8 mouse cellular contexts compared by ENCODE assay signal in the genomic region with DNA sequence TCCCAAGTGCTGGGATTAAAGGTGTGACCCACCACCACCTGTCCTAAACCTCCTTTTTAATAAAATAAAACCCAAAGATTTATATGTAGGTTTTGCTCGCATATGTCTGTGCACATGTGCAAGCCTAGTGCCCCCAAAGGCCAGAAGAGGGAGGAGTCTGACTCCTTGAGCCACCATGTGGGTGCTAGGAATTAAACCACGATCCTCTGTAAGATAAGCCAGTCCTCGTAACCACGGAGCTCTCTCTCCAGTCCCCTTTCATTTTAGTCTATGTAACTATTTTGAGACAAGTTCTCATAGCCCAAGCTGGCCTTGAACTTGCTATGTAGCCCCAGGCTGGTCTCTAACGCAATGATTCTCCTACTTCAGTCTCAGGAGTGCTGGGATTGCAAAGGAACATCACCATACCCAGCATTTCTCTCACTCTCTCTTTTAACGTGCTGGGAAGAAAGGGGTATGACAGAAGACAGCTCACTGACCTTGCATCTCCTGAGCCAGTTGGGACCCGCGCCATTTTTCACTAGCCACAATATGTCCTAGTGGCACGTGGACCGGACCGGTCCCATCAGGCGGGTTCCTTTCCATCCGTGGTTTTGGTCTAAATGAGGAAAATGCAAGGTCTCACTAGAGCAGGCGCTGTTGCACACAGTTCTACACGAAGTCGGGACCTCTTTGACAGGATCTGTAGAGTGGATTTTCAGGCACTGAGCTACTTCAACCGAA. TPM values are rescaled to one million over a fixed set of nuclear protein-coding genes. Genes with fewer than 3 reads are reported as not detected.
DNase-seq lines count a peak whose midpoint lies in the region; ATAC-seq and TF ChIP-seq lines count a peak whose summit lies in the region.

No protein-coding gene starts in this region.

- H3K9me3 ChIP-seq in lung, postnatal 0 days (ENCODE audit: low read length) = no peaks in the 10 kb centered on the region
- H3K9me3 ChIP-seq in forebrain, embryonic 12.5 days = no peaks in the 10 kb centered on the region
- H3K9me3 ChIP-seq in intestine, postnatal 0 days (ENCODE audit: control insufficient read depth) = no peaks in the 10 kb centered on the region

- H3K4me2 ChIP-seq in lung, postnatal 0 days (replicated peaks; ENCODE audit: low read depth, low read length) = peak overlapping the region; percentile 59
- H3K4me2 ChIP-seq in forebrain, embryonic 12.5 days = peak overlapping the region; percentile 81
- peak overlapping the region; percentile 71 for H3K4me2 ChIP-seq in intestine, postnatal 0 days (replicated peaks; ENCODE audit: low read depth)
- peak overlapping the region; percentile 97 for H3K4me2 ChIP-seq in myocyte (ENCODE audit: low read depth)

- ATAC-seq in lung, postnatal 0 days = no peak
- peak; percentile 16; the same call in 1 of the 2 replicates for ATAC-seq in forebrain, embryonic 12.5 days (ENCODE audit: low FRiP score)
- 0 out of 2 replicates have a peak, but pooled peaks have one; percentile 11 for ATAC-seq in intestine, postnatal 0 days

- H3K79me2 ChIP-seq in myocyte (ENCODE audit: control insufficient read depth, insufficient read depth) = peaks cover 5% of the 10 kb centered on the region

- DNase-seq in lung, postnatal 0 days (ENCODE audit: low spot score) = no peak
- no peak for DNase-seq in lung, postnatal 36 days
- DNase-seq in c-Kit-negative CD71-positive TER-119-positive erythroid progenitor cells, embryonic 14.5 days (ENCODE audit: low read depth, low spot score) = peak; percentile 22
- no peak for DNase-seq in spleen, adult 12 weeks (ENCODE audit: low spot score)
- DNase-seq in adrenal gland, adult 8-10 months = no peak

- no peak overlapping the region for H3ac ChIP-seq in myocyte (ENCODE audit: control insufficient read depth, insufficient read length)

- no peak for TF ChIP-seq EP300 in lung, postnatal 0 days (IDR thresholded peaks at IDR 0.05)

- 0 out of 2 replicates have a peak, but pooled peaks cover 4% of the 10 kb centered on the region for H3K36me3 ChIP-seq in lung, postnatal 0 days (ENCODE audit: insufficient read depth, low read length)
- H3K36me3 ChIP-seq in forebrain, embryonic 12.5 days (replicated peaks) = peaks cover 40% of the 10 kb centered on the region
- peaks cover 38% of the 10 kb centered on the region for H3K36me3 ChIP-seq in intestine, postnatal 0 days (ENCODE audit: control insufficient read depth, insufficient read depth)
- no peaks in the 10 kb centered on the region for H3K36me3 ChIP-seq in myocyte (ENCODE audit: control insufficient read depth, insufficient read depth)

- H3K4me3 ChIP-seq in lung, postnatal 0 days (ENCODE audit: low read depth, low read length) = peak overlapping the region; percentile 68
- peak overlapping the region; percentile 71 for H3K4me3 ChIP-seq in forebrain, embryonic 12.5 days (replicated peaks)
- peak overlapping the region; percentile 77 for H3K4me3 ChIP-seq in intestine, postnatal 0 days (ENCODE audit: low read depth, low read length)
- peak overlapping the region; percentile 68 for H3K4me3 ChIP-seq in myocyte

- H3K4me1 ChIP-seq in lung, postnatal 0 days (ENCODE audit: insufficient read depth, low read depth, low read length) = peaks cover 14% of the 10 kb centered on the region; the same call in 1 of the 2 replicates
- peaks cover 23% of the 10 kb centered on the region for H3K4me1 ChIP-seq in forebrain, embryonic 12.5 days
- no peaks in the 10 kb centered on the region for H3K4me1 ChIP-seq in intestine, postnatal 0 days (replicated peaks; ENCODE audit: control insufficient read depth, insufficient read depth, low read length)

- no peak; the same call in 1 of the 2 replicates for TF ChIP-seq CTCF in lung, postnatal 0 days (IDR thresholded peaks at IDR 0.05)
- TF ChIP-seq CTCF in intestine, postnatal 0 days (IDR thresholded peaks at IDR 0.05; ENCODE audit: low read depth) = no peak

- no peak for TF ChIP-seq POLR2A in myocyte (IDR thresholded peaks at IDR 0.05; ENCODE audit: insufficient read length, low read depth)

- 0 out of 2 replicates have a peak overlapping the region, but pooled peaks have one; percentile 23 for H3K27ac ChIP-seq in lung, postnatal 0 days (ENCODE audit: low read length)
- H3K27ac ChIP-seq in forebrain, embryonic 12.5 days = no peak overlapping the region
- H3K27ac ChIP-seq in intestine, postnatal 0 days (ENCODE audit: low read depth, low read length) = peak overlapping the region; percentile 58; the same call in 1 of the 2 replicates

- H3K27me3 ChIP-seq in lung, postnatal 0 days (replicated peaks; ENCODE audit: insufficient read depth, low read length) = no peaks in the 10 kb centered on the region
- no peaks in the 10 kb centered on the region for H3K27me3 ChIP-seq in forebrain, embryonic 12.5 days
- H3K27me3 ChIP-seq in intestine, postnatal 0 days (replicated peaks; ENCODE audit: control insufficient read depth, insufficient read depth, low read length) = no peaks in the 10 kb centered on the region
- H3K27me3 ChIP-seq in myocyte (ENCODE audit: control insufficient read depth, insufficient read depth, insufficient read length) = no peaks in the 10 kb centered on the region

- peak overlapping the region; percentile 48 for H3K9ac ChIP-seq in lung, postnatal 0 days (replicated peaks; ENCODE audit: low read depth)
- H3K9ac ChIP-seq in forebrain, embryonic 12.5 days = peak overlapping the region; percentile 60
- H3K9ac ChIP-seq in intestine, postnatal 0 days (ENCODE audit: low read depth, low read length) = peak overlapping the region; percentile 50

- WGBS in lung, postnatal 0 days = 8% methylated on average over 17 of the region's 17 CpGs
- 17% methylated on average over 17 of the region's 17 CpGs for WGBS in forebrain, embryonic 12.5 days
- 5% methylated on average over 17 of the region's 17 CpGs for WGBS in intestine, postnatal 0 days

TF ChIP-seq in myocyte, 11 proteins besides CTCF, POLR2A, EP300 and RAD21:
- TF ChIP-seq POLR2AphosphoS2 (IDR thresholded peaks at IDR 0.05; ENCODE audit: insufficient read length, low read depth) = no peak
- TF ChIP-seq E2F4 (IDR thresholded peaks at IDR 0.05; ENCODE audit: insufficient read depth) = no peak
- no peak for TF ChIP-seq REST (IDR thresholded peaks at IDR 0.05; ENCODE audit: insufficient read depth, insufficient read length)
- TF ChIP-seq TCF12 (IDR thresholded peaks at IDR 0.05; ENCODE audit: insufficient read depth, poor library complexity, severe bottlenecking) = no peak
- no peak for TF ChIP-seq USF1 (IDR thresholded peaks at IDR 0.05; ENCODE audit: low read depth)
- TF ChIP-seq TCF3 (IDR thresholded peaks at IDR 0.05; ENCODE audit: insufficient read length, low read depth) = no peak
- no peak for TF ChIP-seq MYOG (IDR thresholded peaks at IDR 0.05; ENCODE audit: control insufficient read depth in 1 of 3, insufficient read depth in 1 of 3, insufficient read length in 2 of 3, low read depth in 2 of 3)
- no peak for TF ChIP-seq SRF (IDR thresholded peaks at IDR 0.05; ENCODE audit: control insufficient read depth, insufficient read length, low read depth)
- no peak for TF ChIP-seq CEBPB (IDR thresholded peaks at IDR 0.05; ENCODE audit: insufficient read depth, poor library complexity, severe bottlenecking)
- no peak for TF ChIP-seq MAX (IDR thresholded peaks at IDR 0.05; ENCODE audit: low read depth)
- TF ChIP-seq MYOD1 (IDR thresholded peaks at IDR 0.05; ENCODE audit: control insufficient read depth in 1 of 3, insufficient read length in 2 of 3, low read depth in 2 of 3) = no peak

RNA-seq across cellular contexts. Expression of gene Faap24, which starts 0.7 kb away (rescaled TPM):
- 10.5 and 11.1 TPM in 2 replicates for polyA plus RNA-seq in lung, postnatal 0 days (2015; fragmentation: Nextera tagmentation; extraction: Ambion mirVana)
- 23.8 and 26.3 TPM in 2 replicates for polyA plus RNA-seq in forebrain, embryonic 12.5 days (2016; fragmentation: Nextera tagmentation; extraction: Ambion mirVana)
- polyA plus RNA-seq in intestine, postnatal 0 days (2015; fragmentation: Nextera tagmentation; extraction: Ambion mirVana) = 9.3 and 10.3 TPM in 2 replicates
- polyA plus RNA-seq in myocyte (2012; fragmentation: generic; extraction: Trizol) = 6.8 TPM
- total RNA-seq in adrenal gland, adult 8-10 months (2022) = 1 to 10 TPM; 6.7 to 9.5 (median 7.8) TPM

RNA-seq across cellular contexts. Expression of gene Cep89, which starts 0.9 kb away (rescaled TPM):
- 10.7 and 14.3 TPM in 2 replicates for polyA plus RNA-seq in lung, postnatal 0 days (2015; fragmentation: Nextera tagmentation; extraction: Ambion mirVana)
- polyA plus RNA-seq in forebrain, embryonic 12.5 days (2016; fragmentation: Nextera tagmentation; extraction: Ambion mirVana) = 58.9 and 59.8 TPM in 2 replicates
- polyA plus RNA-seq in intestine, postnatal 0 days (2015; fragmentation: Nextera tagmentation; extraction: Ambion mirVana) = 9.7 and 10.1 TPM in 2 replicates
- 14.7 TPM for polyA plus RNA-seq in myocyte (2012; fragmentation: generic; extraction: Trizol)
- total RNA-seq in adrenal gland, adult 8-10 months (2022) = 10 to 100 TPM; 18.7 to 30.1 (median 22.7) TPM

RNA-seq across cellular contexts. Expression of gene Slc7a9, which starts 52.7 kb away (rescaled TPM):
- polyA plus RNA-seq in lung, postnatal 0 days (2015; fragmentation: Nextera tagmentation; extraction: Ambion mirVana) = 0.10 and 0.16 TPM in 2 replicates
- polyA plus RNA-seq in forebrain, embryonic 12.5 days (2016; fragmentation: Nextera tagmentation; extraction: Ambion mirVana) = 0.14 TPM in 1 of 2 replicates, not detected in the other
- polyA plus RNA-seq in intestine, postnatal 0 days (2015; fragmentation: Nextera tagmentation; extraction: Ambion mirVana) = 225 and 259 TPM in 2 replicates
- polyA plus RNA-seq in myocyte (2012; fragmentation: generic; extraction: Trizol) = not detected
- not detected for total RNA-seq in adrenal gland, adult 8-10 months (2022)

Comparison
In these comparisons a context has a peak if more than half of its experiments do, and no peak if none do; other contexts are left out.
1. RNA of gene Slc7a9, which starts 52.7 kb away (polyA plus RNA-seq): 225 to 259 TPM in intestine, postnatal 0 days; 0.10 to 0.16 TPM in lung, postnatal 0 days, 0.14 TPM in forebrain, embryonic 12.5 days and not detected in myocyte (single experiment); every median in the first group is over 100 times any median in the second.
2. Peak in every context shown above with its lines, with median percentiles within 50 percentile points of each other: H3K4me2 ChIP-seq, H3K4me3 ChIP-seq and H3K9ac ChIP-seq.